Mouse (Mus musculus) layer of hippocampus, adult 9-11 months (tissue): ENCODE data around the gene Nkiras2.
"Not testable (repeated sequence)": the region's sequence is repeated elsewhere in the genome, so short reads cannot be mapped to it uniquely, and the experiment has no call there.

Experiments
- DNase-seq: peaks from one replicate; pipeline ENCODE4 v3.0.0; 2022

The Nkiras2 gene

DNA sequence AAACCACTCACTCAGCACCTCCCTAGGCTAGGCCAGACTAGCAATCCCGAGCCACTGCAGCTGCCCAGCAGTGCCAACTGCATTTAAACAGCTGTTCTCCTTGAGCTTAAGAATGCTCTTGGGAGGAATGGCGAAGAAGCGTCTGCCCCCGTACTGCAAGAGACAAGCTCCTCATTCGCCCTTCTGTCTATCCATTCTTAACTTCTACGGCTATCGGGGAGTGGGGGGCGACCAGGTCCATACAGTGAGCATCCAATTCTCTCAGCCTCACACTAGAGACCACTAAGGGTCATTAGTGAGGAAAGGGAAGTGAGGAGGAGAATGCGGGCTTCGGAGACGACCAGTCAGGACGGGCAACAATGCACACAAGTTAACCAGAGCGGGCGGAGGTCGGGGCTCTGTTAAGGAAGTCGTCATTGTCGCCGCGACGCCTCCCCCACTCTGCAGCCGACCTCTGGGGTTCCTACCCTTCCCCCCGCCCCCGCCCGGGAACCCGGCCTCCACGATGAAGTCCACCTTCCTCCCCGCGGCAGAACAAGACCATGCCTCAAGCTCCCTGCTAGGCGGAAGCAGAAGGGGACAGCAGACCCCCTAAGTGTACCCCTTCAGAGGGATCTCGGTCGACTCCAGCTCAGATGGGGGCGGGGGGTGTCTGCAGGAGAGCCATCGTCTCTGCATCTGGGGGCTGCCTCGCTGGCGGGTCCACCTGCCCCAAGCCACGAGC, at the start of gene Nkiras2:
Nkiras2 (plus strand) TSS at position 484 of the 724 bp plus-strand sequence.
- peak; percentile 67 for DNase-seq

DNA sequence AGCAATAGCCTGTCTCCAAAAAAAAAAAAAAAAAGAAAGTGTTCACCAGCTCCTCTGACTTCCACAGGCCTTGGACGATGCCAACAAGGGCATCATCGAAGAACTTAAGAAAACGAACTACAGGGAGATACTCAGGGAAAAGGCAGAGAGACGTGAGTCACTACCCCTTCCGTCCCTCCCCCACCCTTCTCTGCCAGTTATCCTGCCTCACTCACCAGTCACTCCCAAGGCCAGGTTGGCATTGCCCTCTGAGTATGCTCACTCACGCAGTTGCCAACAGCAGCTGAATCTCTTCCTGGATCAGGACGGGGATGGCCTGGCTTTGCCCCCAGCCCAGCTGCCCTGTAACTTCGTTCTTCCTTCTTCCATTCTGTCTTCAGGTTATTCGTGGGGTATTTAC, 49.3 kb upstream of the Nkiras2 start:
- no peak for DNase-seq

DNA sequence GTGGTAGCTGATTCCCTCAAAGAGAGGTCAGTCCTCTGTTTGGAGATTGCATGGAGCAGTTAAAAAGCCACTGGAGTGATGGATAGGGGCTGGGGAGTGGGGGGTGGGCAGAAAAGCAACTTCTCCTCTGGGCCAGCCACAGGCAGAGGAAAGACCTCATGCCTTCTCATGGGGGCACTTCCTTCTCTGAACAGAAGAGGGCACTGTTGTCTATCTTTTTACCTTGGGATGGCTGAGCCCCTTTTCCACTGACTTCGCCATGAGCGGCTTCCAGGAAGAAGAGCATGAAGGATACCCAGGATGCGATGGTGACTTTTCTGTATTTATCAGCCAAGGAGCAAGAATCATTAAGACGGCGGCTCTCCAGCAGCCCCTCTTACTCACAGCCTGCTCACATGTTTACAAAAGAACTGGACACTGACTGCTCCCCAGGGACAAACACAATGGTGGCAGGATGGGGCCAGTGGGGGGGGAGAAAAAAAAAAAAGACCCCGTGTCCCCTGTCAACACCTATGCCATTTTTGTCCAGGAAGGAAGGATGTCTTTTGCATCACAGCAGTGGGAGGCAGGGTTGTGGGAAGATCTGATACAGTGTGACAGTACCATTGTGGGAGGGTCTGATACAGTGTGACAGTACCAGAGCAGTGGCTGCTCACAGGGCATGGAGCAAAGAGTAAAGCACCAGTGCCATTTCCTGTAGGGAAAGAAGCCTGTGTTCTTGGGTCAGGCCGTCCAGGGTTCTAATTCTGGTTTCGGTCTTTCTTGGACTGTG, 48.4 kb upstream of the Nkiras2 start:
- DNase-seq = peak; percentile 75

- DNase-seq = peak; percentile 75
These were observed 47.9 kb upstream of the Nkiras2 start for GRCm38 (mm10) chr11:100571202-100571567.

- DNase-seq = no peak
These were observed 44.9 kb upstream of the Nkiras2 start for GRCm38 (mm10) chr11:100574188-100574587.

- peak; percentile 71 for DNase-seq
These were observed 44.1 kb upstream of the Nkiras2 start, which contains the start of gene Cnp for GRCm38 (mm10) chr11:100574708-100575483. Gene Cnp, plus strand, starts transcription at chr11:100574904.

DNA sequence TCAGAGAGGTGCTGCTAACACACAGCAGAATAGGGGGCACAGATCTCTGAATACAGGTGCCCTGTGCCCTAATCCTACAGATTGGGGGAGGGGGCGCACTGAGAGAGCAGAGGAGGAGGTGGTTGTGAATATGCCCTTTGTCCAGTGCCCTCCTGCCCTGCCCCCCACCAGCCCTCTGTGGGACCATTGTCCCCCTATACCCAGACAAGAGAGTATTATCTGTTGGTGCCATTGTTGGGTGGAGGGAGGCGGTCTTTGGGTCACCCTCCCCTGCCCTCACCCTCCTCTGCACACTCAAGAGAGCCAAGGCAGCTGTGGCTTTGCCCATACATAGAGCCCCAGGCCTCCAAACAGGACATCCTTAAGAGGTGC, 43.6 kb upstream of the Nkiras2 start:
- peak; percentile 94 for DNase-seq

DNA sequence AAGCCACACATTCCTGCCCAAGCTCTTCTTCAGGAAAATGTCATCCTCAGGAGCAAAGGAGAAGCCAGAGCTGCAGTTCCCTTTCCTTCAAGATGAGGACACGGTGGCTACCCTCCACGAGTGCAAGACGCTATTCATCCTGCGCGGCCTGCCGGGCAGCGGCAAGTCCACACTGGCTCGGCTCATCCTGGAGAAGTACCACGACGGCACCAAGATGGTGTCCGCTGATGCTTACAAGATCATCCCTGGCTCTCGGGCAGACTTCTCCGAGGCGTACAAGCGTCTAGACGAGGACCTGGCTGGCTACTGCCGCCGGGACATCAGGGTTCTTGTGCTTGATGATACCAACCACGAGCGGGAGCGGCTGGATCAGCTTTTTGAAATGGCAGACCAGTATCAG, 42.8 kb upstream of the Nkiras2 start:
- DNase-seq = no peak

- DNase-seq = no peak
These were observed 41.0 kb upstream of the Nkiras2 start for GRCm38 (mm10) chr11:100577852-100578599.

GRCm38 (mm10) chr11:100579116-100579799, 39.8 kb upstream of the Nkiras2 start:
- DNase-seq = no peak

DNA sequence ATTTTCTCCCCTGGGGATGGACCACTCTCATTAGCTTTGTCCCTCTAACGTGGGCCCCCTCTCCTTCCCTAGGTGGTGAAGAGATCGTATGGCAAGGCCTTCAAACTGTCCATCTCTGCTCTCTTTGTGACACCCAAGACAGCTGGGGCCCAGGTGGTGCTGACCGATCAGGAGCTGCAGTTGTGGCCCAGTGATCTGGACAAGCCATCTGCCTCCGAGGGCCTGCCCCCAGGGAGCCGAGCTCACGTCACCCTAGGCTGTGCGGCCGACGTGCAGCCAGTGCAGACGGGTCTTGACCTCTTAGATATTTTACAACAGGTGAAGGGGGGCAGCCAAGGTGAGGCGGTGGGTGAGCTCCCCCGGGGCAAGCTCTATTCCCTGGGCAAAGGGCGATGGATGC, 38.8 kb upstream of the Nkiras2 start:
- no peak for DNase-seq

DNA sequence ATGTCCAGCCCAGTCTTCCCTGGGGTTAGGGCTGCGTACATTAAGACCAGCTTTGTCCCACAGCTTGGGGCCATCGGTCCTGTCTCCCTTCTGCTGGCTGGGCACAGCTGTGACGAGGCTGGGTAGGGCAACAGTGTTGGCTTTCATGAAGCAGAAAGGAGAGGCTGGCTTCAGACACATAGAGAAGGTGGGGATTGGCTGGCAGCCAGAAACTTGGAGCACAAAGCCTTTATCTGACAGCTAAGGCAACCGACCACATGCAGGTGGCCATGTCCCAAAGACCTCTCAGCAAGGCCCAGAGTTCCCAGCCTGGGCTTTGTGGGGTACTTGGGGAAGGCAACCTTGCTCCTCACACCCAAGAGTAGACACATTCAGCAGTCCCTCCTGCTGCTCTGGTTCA, 37.3 kb upstream of the Nkiras2 start:
- DNase-seq = peak; percentile 86

GRCm38 (mm10) chr11:100582413-100582812, 36.6 kb upstream of the Nkiras2 start:
- not testable (repeated sequence) for DNase-seq

GRCm38 (mm10) chr11:100582836-100583235, 36.2 kb upstream of the Nkiras2 start:
- DNase-seq = no peak

GRCm38 (mm10) chr11:100584561-100584961, 34.5 kb upstream of the Nkiras2 start:
- no peak for DNase-seq

GRCm38 (mm10) chr11:100585148-100585547, 33.9 kb upstream of the Nkiras2 start:
- no peak for DNase-seq

GRCm38 (mm10) chr11:100588462-100588861, 30.6 kb upstream of the Nkiras2 start:
- no peak for DNase-seq

- DNase-seq = no peak
These were observed 26.5 kb upstream of the Nkiras2 start for GRCm38 (mm10) chr11:100592346-100593046.

- peak; percentile 39 for DNase-seq
These were observed 24.4 kb upstream of the Nkiras2 start for GRCm38 (mm10) chr11:100594608-100595007.

GRCm38 (mm10) chr11:100595533-100595932, 23.5 kb upstream of the Nkiras2 start:
- DNase-seq = no peak

DNA sequence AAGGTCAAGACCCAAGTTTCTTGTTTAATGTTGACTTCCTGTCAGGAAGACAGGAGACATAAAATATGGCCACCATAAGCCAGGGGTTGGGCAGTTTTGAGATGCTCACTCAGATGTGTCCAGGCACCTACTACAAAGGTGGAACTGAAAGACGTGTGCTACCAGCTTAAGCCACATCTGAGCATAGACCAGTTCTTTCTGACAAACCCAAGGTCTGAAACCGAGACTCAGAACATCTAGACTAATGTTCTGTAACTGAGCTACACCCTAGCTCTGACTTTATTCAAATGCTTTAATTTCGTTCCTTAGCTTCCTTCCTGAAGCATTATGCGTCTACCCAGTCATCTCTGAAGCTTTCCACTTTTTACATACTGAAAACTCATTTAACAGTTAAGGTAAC, 21.0 kb upstream of the Nkiras2 start:
- DNase-seq = no peak
